Mouse (Mus musculus): ENCODE measurements around the gene Zfp14. TPM values are rescaled to one million over a fixed set of nuclear protein-coding genes. Genes with fewer than 3 reads are reported as not detected.

The Zfp14 gene
- total RNA-seq (2023): under 1 TPM; 0.57 to 0.61 TPM

GRCm38 (mm10) chr7:30050882-30051548, at the start of gene Zfp14:
Gene Zfp14, minus strand, starts transcription at chr7:30051380.

GRCm38 (mm10) chr7:30094646-30095429, 43.7 kb upstream of the Zfp14 start, which contains the start of gene Zfp260:
Gene Zfp260, plus strand, starts transcription at chr7:30094777.

GRCm38 (mm10) chr7:30090092-30090969, 39.2 kb upstream of the Zfp14 start, which contains the start of the genes Gm26920 and Zfp566:
Gene Gm26920, minus strand, starts transcription at chr7:30090410.
Gene Zfp566, minus strand, starts transcription at chr7:30090527.

GRCm38 (mm10) chr7:30072146-30073028, 21.2 kb upstream of the Zfp14 start, which contains the start of gene Zfp82:
Gene Zfp82, minus strand, starts transcription at chr7:30072900.

Other genes with a start within 250 kb of the Zfp14 start
- 1 to 10 TPM; 6.8 to 7.1 TPM for gene Zfp790, start 235.3 kb downstream of the Zfp14 start, total RNA-seq (2023)
- 1 to 10 TPM in 1 of 2 experiments, under 1 TPM in 1; 0.38 to 1.6 TPM for gene Zfp940, start 197.7 kb downstream of the Zfp14 start, total RNA-seq (2023)
- gene Zfp420, start 191.4 kb downstream of the Zfp14 start, total RNA-seq (2023): 1 to 10 TPM; 1.9 to 3.0 TPM
- gene Zfp27, start 144.8 kb downstream of the Zfp14 start, total RNA-seq (2023): 1 to 10 TPM; 2.1 to 2.5 TPM
- gene Zfp383, start 143.2 kb downstream of the Zfp14 start, total RNA-seq (2023): under 1 TPM; 0.46 to 0.99 TPM
- 1 to 10 TPM; 3.4 to 3.7 TPM for gene Zfp74, start 97.3 kb downstream of the Zfp14 start, total RNA-seq (2023)
- 10 to 100 TPM; 13.3 to 16.3 TPM for gene Zfp568, start 67.4 kb downstream of the Zfp14 start, total RNA-seq (2023)
- gene Zfp82, start 21.5 kb upstream of the Zfp14 start, total RNA-seq (2023): under 1 TPM; 0.75 to 0.86 TPM
- gene Gm26920, start 39.0 kb upstream of the Zfp14 start, total RNA-seq (2023): not detected
- gene Zfp566, start 39.1 kb upstream of the Zfp14 start, total RNA-seq (2023): 1 to 10 TPM in 1 of 2 experiments, under 1 TPM in 1; 0.92 to 1.0 TPM
- gene Zfp260, start 43.4 kb upstream of the Zfp14 start, total RNA-seq (2023): 10 to 100 TPM in 1 of 2 experiments, 1 to 10 TPM in 1; 7.2 to 10.1 TPM
- 1 to 10 TPM; 7.1 to 9.1 TPM for gene Zfp382, start 70.6 kb upstream of the Zfp14 start, total RNA-seq (2023)
- 10 to 100 TPM; 14.2 to 16.0 TPM for gene Zfp146, start 118.4 kb upstream of the Zfp14 start, total RNA-seq (2023)
- 1 to 10 TPM in 1 of 2 experiments, not detected in 1; 1.4 TPM for gene Cox7a1, start 132.8 kb upstream of the Zfp14 start, total RNA-seq (2023)
- gene Capns1, start 147.4 kb upstream of the Zfp14 start, total RNA-seq (2023): 100 to 1,000 TPM; 216 to 218 TPM
- 10 to 100 TPM; 29.7 to 30.5 TPM for gene Polr2i, start 180.6 kb upstream of the Zfp14 start, total RNA-seq (2023)
- 10 to 100 TPM; 47.2 to 53.8 TPM for gene Tbcb, start 180.9 kb upstream of the Zfp14 start, total RNA-seq (2023)
- not detected for gene Ovol3, start 184.3 kb upstream of the Zfp14 start, total RNA-seq (2023)
- gene Thap8, start 228.7 kb upstream of the Zfp14 start, total RNA-seq (2023): 1 to 10 TPM; 1.0 to 1.1 TPM
- gene Wdr62, start 229.0 kb upstream of the Zfp14 start, total RNA-seq (2023): 10 to 100 TPM; 15.1 to 21.7 TPM
- not detected for gene Clip3, start 240.3 kb upstream of the Zfp14 start, total RNA-seq (2023)

Data from neutrophil, adult 83 days (primary cell).